Mouse (Mus musculus): ENCODE data around the gene Nptn.

DNA sequence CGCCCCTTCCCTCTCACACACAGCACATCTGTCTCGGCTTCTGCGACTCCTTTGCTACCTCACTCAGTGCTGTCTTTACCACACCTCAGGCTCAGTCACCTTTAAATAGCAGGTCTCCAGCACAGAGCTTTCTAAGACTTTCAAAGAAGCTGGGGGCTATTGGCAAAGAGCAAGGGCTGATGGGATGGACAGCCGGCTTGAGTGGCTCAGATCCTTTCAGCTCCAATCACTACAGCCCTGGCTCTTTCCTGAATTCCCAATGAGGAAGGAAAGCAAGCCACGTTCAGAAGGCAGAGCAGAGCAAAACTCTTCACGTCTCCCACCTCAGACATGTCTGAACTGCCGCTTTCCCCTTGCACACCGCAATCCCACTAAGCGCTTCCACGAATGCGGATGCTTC lies 92.7 kb downstream of the Nptn start:
- no peak for TF ChIP-seq POLR2A (IDR thresholded peaks at IDR 0.05; ENCODE audit: insufficient read length, low read depth)
- no peak for TF ChIP-seq TCF3 (IDR thresholded peaks at IDR 0.05; ENCODE audit: insufficient read length, low read depth)
- TF ChIP-seq MAX (IDR thresholded peaks at IDR 0.05; ENCODE audit: low read depth), result no peak
- TF ChIP-seq CEBPB (IDR thresholded peaks at IDR 0.05; ENCODE audit: insufficient read depth, poor library complexity, severe bottlenecking), result no peak
- no peak for TF ChIP-seq MYOG (IDR thresholded peaks at IDR 0.05; ENCODE audit: control insufficient read depth in 1 of 3, insufficient read depth in 1 of 3, insufficient read length in 2 of 3, low read depth in 2 of 3)
- TF ChIP-seq REST (IDR thresholded peaks at IDR 0.05; ENCODE audit: insufficient read depth, insufficient read length), result no peak
- no peak for TF ChIP-seq TCF12 (IDR thresholded peaks at IDR 0.05; ENCODE audit: insufficient read depth, poor library complexity, severe bottlenecking)
- TF ChIP-seq USF1 (IDR thresholded peaks at IDR 0.05; ENCODE audit: low read depth), result no peak
- TF ChIP-seq MYOD1 (IDR thresholded peaks at IDR 0.05; ENCODE audit: control insufficient read depth in 1 of 3, insufficient read length in 2 of 3, low read depth in 2 of 3), result no peak

Measured in myocyte (in vitro differentiated cells).